In genomic region chr11:119806539-119806938, GRCm38 (mm10) we compare ENCODE assay signal across 19 mouse cellular contexts.
DNase-seq lines count a peak whose midpoint lies in the region; ATAC-seq and TF ChIP-seq lines count a peak whose summit lies in the region.
"Had no signal": no experiment of that assay in that cellular context is flagged by ENCODE, and none has a peak within 500 bp of the region (broad histone marks: within the 10 kb centered on the region; RNA-seq: fewer than 3 reads in every experiment).

No protein-coding gene starts in this region.

- TF ChIP-seq CTCF in left cerebral cortex, adult 2 months (IDR thresholded peaks at IDR 0.05): no peak
- no peak for TF ChIP-seq CTCF in bone marrow macrophage, adult 2 months (IDR thresholded peaks at IDR 0.05; ENCODE audit: low read depth, low read length)

- no peak overlapping the region for H3K4me2 ChIP-seq in midbrain, embryonic 16.5 days (ENCODE audit: low read length)
- no peak overlapping the region for H3K4me2 ChIP-seq in forebrain, embryonic 13.5 days
- H3K4me2 ChIP-seq: forebrain, embryonic 12.5 days had no signal

- no peaks in the 10 kb centered on the region for H3K9me3 ChIP-seq in midbrain, embryonic 16.5 days (replicated peaks; ENCODE audit: control insufficient read depth, low read length, poor library complexity, severe bottlenecking)
- no peaks in the 10 kb centered on the region for H3K9me3 ChIP-seq in forebrain, embryonic 13.5 days (replicated peaks)
- H3K9me3 ChIP-seq: forebrain, embryonic 12.5 days had no signal

- no peak for DNase-seq in left cerebral cortex, adult 2 months (ENCODE audit: extremely low spot score in 1 of 2, low spot score in 2 of 2)
- no peak for DNase-seq in left cerebral cortex, postnatal 25 days (ENCODE audit: low spot score in 2 of 2)
- peak; percentile 22 for DNase-seq in CD4-positive helper T cell, adult 2 months (ENCODE audit: low read depth, low spot score)
- no peak for DNase-seq in kidney, postnatal 14 days
- DNase-seq: adrenal gland, postnatal 36 days; cerebellum, adult 18-20 months; gastrocnemius, postnatal 14 days; heart, adult 2 months; heart, postnatal 36 days; kidney, postnatal 4 days; left cerebral cortex, postnatal 4 days; liver, postnatal 0 days; retina, postnatal 1 day; right cerebral cortex, postnatal 4 days had no signal

- 95% methylated on average over 8 of the region's 8 CpGs for WGBS in midbrain, embryonic 16.5 days
- WGBS in forebrain, embryonic 13.5 days: 96% methylated on average over 8 of the region's 8 CpGs

- H3K27me3 ChIP-seq in midbrain, embryonic 16.5 days (ENCODE audit: control insufficient read depth, insufficient read depth, low read depth, low read length): no peaks in the 10 kb centered on the region
- no peaks in the 10 kb centered on the region for H3K27me3 ChIP-seq in forebrain, embryonic 13.5 days
- H3K27me3 ChIP-seq: forebrain, embryonic 12.5 days had no signal

- H3K9ac ChIP-seq in midbrain, embryonic 16.5 days (ENCODE audit: low read depth, low read length): no peak overlapping the region
- H3K9ac ChIP-seq in forebrain, embryonic 13.5 days: no peak overlapping the region
- H3K9ac ChIP-seq: forebrain, embryonic 12.5 days; liver, postnatal 0 days had no signal

- no peak for ATAC-seq in midbrain, embryonic 16.5 days
- no peak for ATAC-seq in forebrain, embryonic 13.5 days
- ATAC-seq: intestine, embryonic 16.5 days; liver, postnatal 0 days had no signal

- TF ChIP-seq POLR2A in bone marrow macrophage, adult 2 months (IDR thresholded peaks at IDR 0.05; ENCODE audit: borderline replicate concordance, low read depth, low read length): no peak

- peaks cover 69% of the 10 kb centered on the region for H3K4me1 ChIP-seq in bone marrow macrophage, adult 2 months (ENCODE audit: control insufficient read depth, insufficient read depth, low read length)
- H3K4me1 ChIP-seq in midbrain, embryonic 16.5 days (ENCODE audit: control insufficient read depth, insufficient read depth, low read length): peaks cover 7% of the 10 kb centered on the region; the same call in 1 of the 2 replicates
- H3K4me1 ChIP-seq in forebrain, embryonic 13.5 days: peaks cover 18% of the 10 kb centered on the region; the same call in 1 of the 2 replicates

- H3K36me3 ChIP-seq in midbrain, embryonic 16.5 days (ENCODE audit: control insufficient read depth, insufficient read depth, low read length): no peaks in the 10 kb centered on the region
- peaks cover 1% of the 10 kb centered on the region; the same call in 1 of the 2 replicates for H3K36me3 ChIP-seq in forebrain, embryonic 13.5 days (ENCODE audit: poor library complexity, severe bottlenecking)

- H3K4me3 ChIP-seq in left cerebral cortex, adult 2 months: no peak overlapping the region
- no peak overlapping the region for H3K4me3 ChIP-seq in bone marrow macrophage, adult 2 months (ENCODE audit: insufficient read depth, low read length)
- no peak overlapping the region for H3K4me3 ChIP-seq in midbrain, embryonic 16.5 days (ENCODE audit: low read depth, low read length)
- no peak overlapping the region for H3K4me3 ChIP-seq in forebrain, embryonic 13.5 days
- H3K4me3 ChIP-seq: forebrain, embryonic 12.5 days; heart, adult 2 months had no signal

- H3K27ac ChIP-seq in left cerebral cortex, adult 2 months: peak overlapping the region; percentile 90
- peak overlapping the region; percentile 86 for H3K27ac ChIP-seq in bone marrow macrophage, adult 2 months (ENCODE audit: insufficient read depth, low read depth, low read length)
- H3K27ac ChIP-seq in midbrain, embryonic 16.5 days (ENCODE audit: low read length): 0 out of 2 replicates have a peak overlapping the region, but pooled peaks have one; percentile 18
- H3K27ac ChIP-seq in forebrain, embryonic 13.5 days: no peak overlapping the region
- H3K27ac ChIP-seq: heart, adult 2 months had no signal

- intact Hi-C loops in left cerebral cortex, adult 2 months (cut with DNase I): no loop called here
- intact Hi-C loops in left cerebral cortex, postnatal 25 days (cut with DNase I): no loop called here
